Mouse (Mus musculus) T-helper 17 cell (primary cell): ENCODE measurements at regions not wholly inside any gene's neighbourhood (a gene's known extent, or its start where the extent isn't known, plus 50 kb on each side); places are given as distances from the start of the nearest gene placed in this dataset.

Source experiments
- in situ Hi-C, 2 experiments: fragments of 300-600 bp; cut with MboI, MseI; formaldehyde crosslinking; loops; 1 replicate in 1 of 2; 2 replicates in 1 of 2; pipeline ENCODE4 v1.15.1; 2025; ENCODE audit warnings: high pct_unique_total_duplicates in 2 of 2

DNA sequence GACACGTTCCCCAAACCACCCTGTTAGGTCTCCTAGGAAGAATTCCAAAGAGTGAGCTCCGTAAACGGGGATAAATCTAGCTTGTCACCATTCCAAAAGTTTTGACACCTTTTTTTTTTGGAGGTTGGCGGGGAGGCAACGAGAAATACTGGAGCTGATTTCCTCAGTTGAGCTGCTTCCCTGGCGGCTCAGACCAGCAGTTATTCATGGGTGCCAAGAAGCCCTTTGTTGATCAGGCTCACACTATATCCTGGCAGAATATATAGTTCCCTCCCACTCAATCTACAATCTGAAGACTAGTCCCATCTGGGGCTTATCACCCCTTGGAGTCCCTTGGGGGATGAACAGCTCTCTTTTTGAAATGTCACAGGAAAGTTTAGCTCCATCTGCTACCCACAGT lies 77.5 kb upstream of the Tiam2 start:
- in situ Hi-C loops = no loop called here

DNA sequence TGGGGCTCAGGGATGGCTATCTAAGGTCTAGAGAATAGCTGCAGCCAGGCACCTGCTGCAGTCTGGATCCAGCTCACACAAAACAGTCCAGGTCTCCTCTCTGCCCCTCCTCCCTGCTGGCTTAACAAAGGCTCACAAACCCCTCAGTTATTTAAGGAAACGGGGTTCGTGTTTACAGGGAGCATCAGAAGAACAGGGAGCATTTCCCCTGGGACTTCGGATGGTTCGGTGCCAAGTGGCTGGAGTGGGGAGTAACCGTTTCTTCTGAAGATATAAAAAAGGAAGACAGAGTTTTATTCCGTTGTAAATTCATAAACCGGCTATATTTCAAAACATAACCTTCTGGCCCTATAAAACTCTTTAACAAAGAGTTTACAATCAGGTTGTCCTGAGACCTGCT lies 77.1 kb upstream of the Tiam2 start:
- in situ Hi-C loops = no loop called here

DNA sequence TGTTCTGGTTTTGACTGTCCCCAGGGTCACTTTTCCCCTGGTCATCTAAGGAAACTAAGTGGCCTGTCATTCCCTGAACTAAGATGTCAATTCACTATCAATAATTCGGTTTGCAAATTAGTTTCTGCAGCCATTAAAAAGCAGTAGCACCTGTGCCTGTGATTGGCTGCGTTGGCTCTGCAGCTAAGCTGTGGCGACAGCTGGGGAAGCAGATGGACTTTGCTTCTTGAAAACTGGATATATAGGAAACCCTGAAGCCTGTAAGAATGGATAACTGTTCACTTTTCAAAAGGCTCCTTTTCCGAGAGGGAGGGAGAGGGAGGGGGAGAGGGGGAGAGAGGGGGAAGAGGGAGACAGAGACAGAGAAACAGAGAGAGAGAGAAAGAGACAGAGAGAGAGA lies 75.2 kb upstream of the Tiam2 start:
- in situ Hi-C loops = no loop called here

DNA sequence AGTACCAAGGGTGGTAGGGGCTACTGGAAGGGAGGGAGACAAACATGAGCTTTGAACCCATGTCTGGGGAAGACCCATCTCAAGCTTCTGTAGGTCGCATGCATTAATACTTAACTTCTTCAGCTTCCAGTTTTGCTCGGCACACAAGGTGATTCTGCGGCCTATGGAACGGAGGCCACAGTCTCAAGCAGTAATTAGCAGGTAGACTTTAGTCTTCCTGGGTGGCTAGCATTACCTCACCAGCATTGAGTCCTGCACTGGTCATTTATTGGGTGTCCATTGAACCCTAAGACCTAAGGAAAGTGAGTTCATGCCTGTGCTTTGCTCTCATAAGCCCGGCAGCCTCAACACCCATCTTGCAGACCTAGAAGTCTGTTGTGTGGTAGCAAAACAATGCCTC lies 74.4 kb upstream of the Tiam2 start:
- in situ Hi-C loops = no loop called here

DNA sequence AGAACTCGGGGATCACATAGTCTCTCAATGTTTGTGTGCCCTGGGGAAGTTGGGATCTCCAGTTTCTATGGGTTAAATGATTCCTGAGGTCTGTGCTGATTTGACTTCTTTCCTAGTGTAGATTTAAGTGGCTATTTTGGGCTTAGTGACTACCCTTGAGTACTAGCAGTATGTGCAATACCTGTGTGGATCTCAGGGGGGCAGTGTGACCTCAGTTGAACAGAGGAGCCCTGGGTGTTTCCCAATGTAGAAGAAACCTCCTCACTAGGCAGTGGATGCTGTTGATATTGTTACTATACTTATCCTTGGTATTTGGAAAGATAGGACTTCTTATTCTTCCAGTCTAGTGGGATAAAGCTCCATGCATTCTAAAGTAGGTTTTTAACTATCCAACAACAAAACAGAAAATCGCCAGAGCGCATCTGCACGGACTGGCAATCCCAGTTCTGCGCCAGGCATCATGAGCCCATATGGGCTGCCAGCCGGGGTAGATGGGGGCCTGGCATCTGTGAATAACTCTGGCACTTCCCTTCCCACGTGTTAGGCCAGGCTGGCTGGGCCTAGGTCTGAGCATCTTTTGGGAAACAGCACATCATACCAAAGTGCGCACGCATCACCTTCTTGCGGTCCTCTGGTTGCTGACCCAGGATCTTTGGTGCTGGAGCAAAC lies 72.7 kb upstream of the Tiam2 start:
- in situ Hi-C loops = no loop called here

DNA sequence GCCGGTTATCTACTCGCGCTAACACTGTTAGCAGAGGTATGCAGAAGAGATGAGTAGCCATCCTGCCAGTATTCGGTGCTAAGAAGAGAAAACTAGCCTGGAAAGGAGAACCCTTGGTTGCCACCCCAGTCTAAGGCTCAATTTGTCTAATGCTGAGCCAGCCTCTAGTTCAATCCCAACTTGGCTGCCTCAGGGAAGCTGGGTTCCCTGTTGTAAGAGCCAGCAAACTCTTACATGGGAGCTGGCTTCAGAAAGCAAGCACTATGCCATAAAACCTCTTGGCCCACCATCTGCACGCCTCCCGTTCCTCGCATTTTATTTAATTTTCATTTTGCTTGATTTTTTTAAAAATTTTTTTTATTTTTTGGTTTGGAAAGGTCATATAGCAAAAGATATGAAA lies 69.6 kb upstream of the Tiam2 start:
- in situ Hi-C loops = no loop called here

DNA sequence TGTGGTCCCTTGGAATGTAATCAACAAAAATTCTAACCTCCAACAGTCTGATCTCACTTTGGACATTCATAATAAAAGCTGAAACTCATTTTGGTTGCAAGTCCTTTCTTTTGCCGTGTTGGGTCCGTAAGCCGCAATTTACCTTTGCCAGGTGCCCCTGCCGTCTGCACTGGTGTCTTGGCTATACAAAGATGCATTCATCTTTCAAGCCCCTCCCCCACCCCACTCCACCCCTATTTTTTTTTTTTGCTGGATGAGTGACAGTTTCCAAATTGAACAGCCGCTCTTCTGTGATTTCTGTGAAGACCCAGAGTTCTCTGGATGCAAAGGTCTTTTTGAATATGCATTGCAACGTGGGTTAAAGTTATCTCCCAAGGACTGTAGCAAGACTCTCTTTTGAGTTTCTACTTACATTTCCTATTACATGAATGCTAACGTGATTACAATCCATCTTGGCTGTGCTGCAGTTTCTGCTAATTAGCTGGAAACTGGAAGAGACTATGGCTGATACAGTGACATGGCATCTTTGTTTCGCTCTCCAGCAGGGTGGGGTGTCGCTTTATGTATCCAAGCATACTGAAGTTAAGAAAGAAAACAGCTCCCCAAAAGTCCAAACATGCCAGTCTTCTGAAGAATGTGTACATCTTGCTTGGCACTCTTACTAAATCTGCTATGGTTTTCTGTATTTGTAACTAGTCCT lies 67.4 kb upstream of the Tiam2 start:
- in situ Hi-C loops = no loop called here

DNA sequence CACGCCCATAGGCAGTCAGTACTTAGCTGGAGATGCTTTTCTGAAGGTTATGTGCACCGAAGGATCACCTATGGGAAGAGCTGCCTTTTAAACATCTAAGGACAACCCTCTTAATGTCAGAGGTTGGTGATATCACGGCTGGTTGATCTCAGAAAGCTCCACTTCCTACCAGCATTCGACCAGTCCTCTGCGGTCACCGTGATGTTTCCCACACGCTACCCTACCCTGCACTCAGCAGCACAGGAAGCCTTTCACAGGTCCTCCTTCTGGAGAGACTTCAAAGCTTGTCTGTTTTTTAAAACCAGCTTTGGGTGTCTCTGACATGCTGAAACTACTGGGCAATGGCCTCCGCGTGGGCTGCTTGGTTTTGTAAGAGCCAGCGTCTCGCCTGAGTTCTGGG lies 65.6 kb upstream of the Tiam2 start:
- in situ Hi-C loops = no loop called here

DNA sequence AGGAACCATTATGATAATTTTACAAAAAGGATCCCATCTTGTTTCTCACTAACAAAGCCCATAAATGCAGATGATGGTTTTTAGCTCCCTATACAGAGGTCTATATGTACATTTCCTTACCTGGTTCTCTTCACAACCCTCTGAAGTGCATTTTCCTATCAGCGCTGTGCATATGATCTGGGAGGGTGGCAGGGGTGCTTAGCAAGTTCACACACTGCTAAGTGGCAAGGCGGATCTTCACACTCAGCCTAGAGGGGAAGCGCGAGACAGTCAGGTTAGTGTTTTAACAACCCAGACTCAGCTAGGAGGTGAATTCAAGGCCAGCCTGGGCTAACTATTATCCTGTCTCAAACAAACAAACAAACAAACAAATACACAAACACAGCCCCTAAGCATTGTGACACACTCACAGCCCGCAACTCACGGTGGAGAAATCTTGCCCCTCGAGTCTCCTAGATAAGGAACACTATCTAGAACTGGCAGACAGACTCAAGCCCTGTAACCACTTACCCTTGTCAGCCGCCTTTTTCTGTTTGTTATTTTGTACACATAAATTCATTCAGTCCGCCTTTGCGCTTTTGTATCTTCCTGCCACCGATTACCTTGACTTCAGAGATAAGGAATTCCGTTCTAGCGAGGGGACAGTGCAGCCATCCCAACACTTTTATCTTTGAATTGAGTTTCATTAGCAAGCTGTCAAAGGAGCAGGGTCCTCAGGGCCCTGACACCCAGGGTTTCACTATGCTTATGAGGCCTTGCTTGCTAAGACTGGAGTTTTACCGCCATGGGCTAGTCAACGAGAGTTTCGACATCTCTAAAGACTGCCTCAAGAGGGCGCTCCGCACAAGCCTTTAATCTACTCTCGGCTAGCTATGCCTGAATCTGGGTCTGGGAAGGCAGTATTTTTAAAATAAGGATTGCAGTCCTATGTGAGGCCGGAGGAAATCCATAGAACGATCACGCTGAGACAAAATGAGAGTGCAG lies 53.0 kb upstream of the Tiam2 start:
- in situ Hi-C loops = loop anchor here in 1 of 2 experiments (5.0 kb wide), 1 partner anchor 174 kb away; no protein-coding TSS in a partner anchor

DNA sequence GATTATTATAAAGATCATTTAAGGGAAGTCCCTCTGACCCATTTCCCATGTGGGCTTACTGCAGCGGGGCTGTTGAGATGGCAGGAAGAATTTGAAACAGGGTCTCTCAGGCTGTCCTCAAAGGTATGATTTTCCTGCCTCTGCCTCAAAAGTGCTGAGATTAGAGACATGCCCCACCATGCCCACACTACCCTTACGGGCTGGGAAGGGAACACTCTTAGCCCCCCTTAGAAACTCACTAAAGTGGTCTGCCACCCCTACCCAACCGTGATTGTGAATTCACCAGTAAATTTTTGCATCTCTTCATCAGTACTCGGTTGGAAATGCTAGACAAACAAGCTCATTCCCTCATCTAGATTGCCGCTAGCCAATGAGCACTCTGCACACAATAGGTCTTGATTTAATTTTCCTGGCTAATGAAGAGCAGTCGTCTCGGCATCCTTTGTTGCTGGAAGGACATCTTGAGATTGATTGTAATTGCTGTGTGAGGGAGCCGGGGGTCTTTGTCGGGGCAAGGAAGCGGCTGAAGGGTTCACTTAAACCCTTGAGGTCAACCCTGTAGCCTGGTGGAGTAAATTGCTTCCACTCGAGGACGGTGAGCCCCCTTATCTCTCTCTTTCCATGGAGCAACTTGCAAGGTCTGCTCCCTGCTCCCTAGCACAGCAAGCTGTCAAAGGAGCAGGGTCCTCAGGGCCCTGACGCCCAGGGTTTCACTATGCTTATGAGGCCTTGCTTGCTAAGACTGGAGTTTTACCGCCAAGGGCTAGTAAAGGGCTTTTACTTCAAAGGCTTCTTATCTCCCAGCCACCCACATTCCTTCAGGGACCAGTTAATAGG lies 51.7 kb upstream of the Tiam2 start:
- in situ Hi-C loops = loop anchor here in 1 of 2 experiments (5.0 kb wide), 1 partner anchor 173 kb away; no protein-coding TSS in a partner anchor
